Mouse (Mus musculus) limb, embryonic 14.5 days (tissue): ENCODE data around the gene Pop4. TPM values are rescaled to one million over a fixed set of nuclear protein-coding genes. Genes with fewer than 3 reads are reported as not detected.

Source experiments
- ATAC-seq: fragments of 200-750 bp; cut with Nextera tagmentation; 2 replicates; pipeline ENCODE4 v1.8.0; 2017; ENCODE audit warnings: low read depth, moderate number of reproducible peaks, moderate TSS enrichment; ENCODE audit not compliant: low FRiP score
- DNase-seq: peaks from one replicate; pipeline ENCODE4 v3.0.0-alpha.2; 2015; ENCODE audit warnings: low spot score
- H3K27ac ChIP-seq: fragments of 300-500 bp; sonication (generic); replicated peaks from 2 replicates; pipeline ENCODE4 v1.5.1; 2014; ENCODE audit warnings: low read depth, mild to moderate bottlenecking, low read length, moderate library complexity, mixed read lengths
- H3K27me3 ChIP-seq: fragments of 300-500 bp; sonication (generic); 2 replicates; pipeline ENCODE4 v1.6.1; 2014; ENCODE audit warnings: low read length, mixed read lengths; ENCODE audit not compliant: control insufficient read depth, insufficient read depth
- H3K36me3 ChIP-seq: fragments of 300-500 bp; sonication (generic); 2 replicates; pipeline ENCODE4 v1.6.1; 2014; ENCODE audit warnings: mild to moderate bottlenecking, low read length, moderate library complexity, mixed read lengths; ENCODE audit not compliant: control insufficient read depth, insufficient read depth
- H3K4me1 ChIP-seq: fragments of 300-500 bp; sonication (generic); 2 replicates; pipeline ENCODE4 v1.6.1; 2014; ENCODE audit warnings: antibody characterized with exemption, low read length, mixed read lengths; ENCODE audit not compliant: control insufficient read depth, insufficient read depth
- H3K4me2 ChIP-seq: fragments of 300-500 bp; sonication (generic); replicated peaks from 2 replicates; pipeline ENCODE4 v1.6.1; 2014; ENCODE audit warnings: low read depth, mild to moderate bottlenecking, low read length, moderate library complexity; ENCODE audit not compliant: severe bottlenecking
- H3K4me3 ChIP-seq: fragments of 300-500 bp; sonication (generic); replicated peaks from 2 replicates; pipeline ENCODE4 v1.5.1; 2014; ENCODE audit warnings: low read length
- H3K9ac ChIP-seq: fragments of 300-500 bp; sonication (generic); 2 replicates; pipeline ENCODE4 v1.6.1; 2014; ENCODE audit warnings: mild to moderate bottlenecking, low read depth, low read length, moderate library complexity; ENCODE audit not compliant: severe bottlenecking
- H3K9me3 ChIP-seq: fragments of 300-500 bp; sonication (generic); 2 replicates; pipeline ENCODE4 v1.6.1; 2016; ENCODE audit warnings: low read length; ENCODE audit not compliant: control insufficient read depth
- POLR2A ChIP-seq: fragments of 200-500 bp; IDR thresholded peaks from 2 replicates; pipeline ENCODE4 v1.8.0; 2012; ENCODE audit warnings: inconsistent platforms, mild to moderate bottlenecking, moderate library complexity, borderline replicate concordance; ENCODE audit not compliant: insufficient read depth, insufficient read length; ENCODE audit errors: extremely low read depth
- WGBS: fragments of 180-500 bp; shearing (Covaris S2); extraction: QIAGEN DNeasy Blood & Tissue Kit; methylation state at CpG from one replicate; pipeline ENCODE4 v1.1.7; 2014; 5-methylcytosine and 5-hydroxymethylcytosine counted together
- polyA plus RNA-seq, 2 experiments: library from polyadenylated mRNA; depleted of rRNA in 1 of 2; stranded (reverse) in 1 of 2; unstranded in 1 of 2; fragments of >200 nt; fragmentation: Nextera tagmentation in 1 of 2; extraction: Ambion mirVana in 1 of 2; gene quantifications; 2 replicates each; pipeline versions ENCODE4 v1.2.1 to v1.2.3; 2012 to 2014

Pop4 gene
- polyA plus RNA-seq, 2 experiments = 46.0 to 64.2 TPM

DNA sequence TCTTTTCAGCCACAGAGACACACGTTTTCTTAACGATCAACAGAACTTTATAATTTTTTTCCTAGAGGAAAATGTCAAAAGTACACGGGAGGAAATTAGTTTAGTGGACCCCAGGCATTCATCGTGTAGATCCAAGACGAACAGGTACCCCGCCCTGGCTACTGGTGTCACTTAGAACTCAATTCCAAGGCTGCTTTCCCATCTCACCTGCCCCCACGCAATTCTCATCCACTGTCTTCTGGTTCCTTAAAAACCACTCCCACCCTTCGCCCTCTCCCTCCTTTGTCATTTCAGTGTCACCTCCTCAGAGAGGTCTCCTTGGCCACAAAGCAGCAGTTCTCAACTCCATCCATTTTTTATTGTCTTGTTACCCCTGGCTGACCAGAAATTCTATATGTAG is 42.9 kb downstream of the Pop4 start:
- peak overlapping the region; percentile 61 for H3K4me3 ChIP-seq
- 18% methylated on average over 8 of the region's 8 CpGs for WGBS
- peaks cover 14% of the 10 kb centered on the region; the same call in 1 of the 2 replicates for H3K4me1 ChIP-seq
- no peaks in the 10 kb centered on the region for H3K9me3 ChIP-seq
- H3K4me2 ChIP-seq = peak overlapping the region; percentile 82
- H3K27ac ChIP-seq = no peak overlapping the region
- H3K9ac ChIP-seq = 0 out of 2 replicates have a peak overlapping the region, but pooled peaks have one; percentile 36
- DNase-seq (no peak), ATAC-seq (no peak)
- TF ChIP-seq POLR2A = no peak
- no peaks in the 10 kb centered on the region for H3K36me3 ChIP-seq
- H3K27me3 ChIP-seq = no peaks in the 10 kb centered on the region

DNA sequence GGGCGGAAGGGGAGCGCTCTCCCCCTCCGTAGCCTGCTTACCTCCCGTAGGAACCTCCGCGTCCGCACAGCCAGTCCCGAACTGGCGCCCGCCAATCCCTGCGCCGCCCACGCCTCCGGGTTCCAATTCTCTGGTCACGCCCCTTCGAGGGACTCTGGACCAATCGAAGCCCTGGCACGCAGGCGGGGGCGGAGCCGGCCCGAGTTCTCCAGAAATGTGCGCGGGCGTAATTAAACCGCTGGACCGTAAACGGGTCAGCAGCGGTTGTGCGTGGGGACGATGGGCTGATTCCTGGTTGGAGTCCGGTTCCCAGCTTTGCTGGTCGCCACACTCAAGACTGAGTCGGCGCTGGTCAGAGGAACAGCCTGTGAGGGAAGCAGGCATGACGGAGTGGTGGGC is 43.3 kb downstream of the Pop4 start, which contains the start of gene Plekhf1:
Gene Plekhf1, minus strand, starts transcription at position 117 of the 399 bp plus-strand sequence.
- Histone ChIP-seq H3K27me3 (no peaks in the 10 kb centered on the region), H3K4me2 (peak within 1 kb of the TSS; percentile 82), H3K4me1 (peaks cover 14% of the 10 kb centered on the region; the same call in 1 of the 2 replicates), H3K9ac (peak within 1 kb of the TSS; percentile 66), H3K9me3 (no peaks in the 10 kb centered on the region), H3K27ac (peak within 1 kb of the TSS; percentile 75), H3K4me3 (peak within 1 kb of the TSS; percentile 61), H3K36me3 (no peaks in the 10 kb centered on the region)
- peak; percentile 97 for ATAC-seq
- 0 out of 2 replicates have a peak, but pooled peaks have one; percentile 52 for TF ChIP-seq POLR2A
- 1% methylated on average over 31 of the region's 36 CpGs for WGBS
- DNase-seq = peak; percentile 94

DNA sequence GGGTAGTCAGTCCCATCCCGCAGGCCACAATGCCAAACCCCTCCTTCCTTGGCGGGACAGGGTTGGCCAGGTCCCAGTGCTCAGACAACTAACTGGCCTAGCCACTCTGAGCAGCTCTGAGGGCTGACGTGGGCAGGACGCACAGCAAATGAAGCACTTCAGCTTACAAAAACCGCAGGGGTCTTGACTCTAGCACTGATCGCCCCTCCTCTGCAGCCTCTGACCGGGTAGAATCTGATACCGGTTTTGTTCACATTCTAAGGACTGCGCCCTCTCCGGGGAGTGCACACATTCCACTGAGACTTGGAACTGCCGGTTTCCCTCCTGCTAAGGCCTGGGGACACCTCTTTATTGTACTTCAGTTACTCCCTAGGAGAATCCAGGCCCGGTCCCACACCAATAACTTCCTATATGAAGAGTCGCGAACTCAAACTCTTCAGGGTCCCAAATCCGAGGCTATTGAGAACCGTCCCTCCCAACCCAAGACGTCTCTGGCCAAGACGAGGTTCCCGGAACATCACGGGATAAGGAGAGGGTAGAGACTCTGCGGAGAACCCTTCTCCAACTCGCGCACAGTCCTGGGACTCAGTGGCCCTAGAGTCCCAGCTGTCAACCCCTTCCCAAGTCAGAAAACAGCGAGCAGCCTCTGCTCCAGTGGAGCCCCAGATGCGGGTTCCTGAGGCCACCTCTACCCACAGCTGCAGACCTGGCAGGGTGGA is 43.9 kb downstream of the Pop4 start:
- DNase-seq (peak; percentile 56), ATAC-seq (peak; percentile 66)
- H3K4me3 ChIP-seq = peak overlapping the region; percentile 61
- H3K9me3 ChIP-seq = no peaks in the 10 kb centered on the region
- peaks cover 14% of the 10 kb centered on the region; the same call in 1 of the 2 replicates for H3K4me1 ChIP-seq
- H3K27me3 ChIP-seq = no peaks in the 10 kb centered on the region
- peak overlapping the region; percentile 82 for H3K4me2 ChIP-seq
- peak overlapping the region; percentile 75 for H3K27ac ChIP-seq
- WGBS = under 1% methylated on average over 25 of the region's 25 CpGs
- TF ChIP-seq POLR2A = no peak
- no peaks in the 10 kb centered on the region for H3K36me3 ChIP-seq
- H3K9ac ChIP-seq = peak overlapping the region; percentile 66

DNA sequence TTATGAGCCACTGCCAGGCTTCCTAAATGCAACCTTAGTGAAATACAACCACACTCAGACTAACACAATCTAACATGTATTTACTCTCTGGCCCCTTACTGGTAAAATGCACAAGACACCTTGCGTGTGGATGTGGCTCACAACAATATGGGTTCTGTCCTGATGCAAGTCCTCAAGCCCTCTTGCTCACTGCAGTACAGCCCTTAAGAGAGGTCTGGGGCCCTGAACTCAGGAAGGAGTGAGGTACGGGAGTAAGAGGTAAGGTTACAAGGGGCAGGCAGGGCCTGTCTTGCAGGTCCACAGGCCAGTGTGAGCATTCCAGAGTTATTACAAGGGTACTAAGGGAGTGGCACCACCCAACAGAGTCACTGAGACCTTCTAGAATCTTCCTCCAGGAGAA is 45.0 kb downstream of the Pop4 start:
- no peak for TF ChIP-seq POLR2A
- no peak overlapping the region for H3K9ac ChIP-seq
- peak overlapping the region; percentile 82; the same call in 1 of the 2 replicates for H3K4me2 ChIP-seq

DNA sequence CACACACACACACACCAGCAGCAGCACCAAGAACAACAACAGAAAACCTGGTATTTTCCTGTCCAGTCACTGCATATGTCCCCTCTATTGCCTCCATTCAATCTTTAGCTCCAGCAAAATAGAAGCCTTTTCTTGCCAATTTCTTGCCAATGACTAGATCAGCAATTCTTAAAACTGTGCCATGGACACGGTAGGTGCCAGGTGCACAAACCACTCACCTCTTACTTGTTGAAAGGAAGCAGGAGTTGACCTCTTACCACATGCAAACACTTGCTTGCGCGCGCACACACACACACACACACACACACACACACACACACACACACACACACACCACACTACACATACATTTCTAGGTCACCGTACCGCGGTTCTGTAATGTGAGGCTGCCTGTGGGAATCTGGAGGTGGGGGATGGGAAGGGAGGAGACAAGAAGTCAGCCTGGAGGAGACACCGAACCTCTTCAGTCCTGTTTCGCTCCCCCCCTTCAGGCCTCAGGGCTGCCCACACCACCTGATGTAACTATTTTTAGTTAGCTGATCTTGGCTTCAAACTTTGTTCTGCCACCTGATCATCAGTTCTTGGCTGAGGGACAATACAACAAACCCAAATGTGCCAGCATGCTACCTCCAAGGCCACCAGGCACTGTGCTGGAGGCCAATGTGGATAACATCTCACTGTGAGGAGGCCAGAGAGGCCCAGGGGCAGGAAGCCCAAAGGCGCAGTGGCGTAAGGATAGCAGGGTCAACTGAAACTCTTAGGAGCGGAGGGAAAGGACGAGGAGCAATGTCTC is 46.5 kb downstream of the Pop4 start:
- H3K36me3 ChIP-seq = peaks cover 6% of the 10 kb centered on the region
- no peak overlapping the region for H3K4me2 ChIP-seq
- H3K27me3 ChIP-seq = no peaks in the 10 kb centered on the region
- no peaks in the 10 kb centered on the region for H3K9me3 ChIP-seq
- no peak for ATAC-seq
- no peak for TF ChIP-seq POLR2A
- H3K9ac ChIP-seq = no peak overlapping the region
- no peak overlapping the region for H3K4me3 ChIP-seq
- peaks cover 14% of the 10 kb centered on the region; the same call in 1 of the 2 replicates for H3K4me1 ChIP-seq
- 83% methylated on average over 13 of the region's 13 CpGs for WGBS
- H3K27ac ChIP-seq = no peak overlapping the region
- no peak for DNase-seq

More for the DNA sequence above, 45.0 kb downstream of the Pop4 start:
- Histone ChIP-seq H3K9me3 (no peaks in the 10 kb centered on the region), H3K27ac (no peak overlapping the region), H3K36me3 (no peaks in the 10 kb centered on the region; the same call in 1 of the 2 replicates), H3K4me3 (peak overlapping the region; percentile 61; the same call in 1 of the 2 replicates), H3K27me3 (no peaks in the 10 kb centered on the region), H3K4me1 (peaks cover 14% of the 10 kb centered on the region; the same call in 1 of the 2 replicates)
- ATAC-seq (no peak), DNase-seq (no peak)
- 70% methylated on average over 2 of the region's 2 CpGs for WGBS
